Mouse (Mus musculus) cortical plate, adult 2 months (tissue): ENCODE measurements around the gene Slc44a5.

Source experiments
- CTCF ChIP-seq: fragments of 200-500 bp; IDR thresholded peaks from 2 replicates; pipeline ENCODE4 v1.5.1; 2011; ENCODE audit warnings: mild to moderate bottlenecking, control low read depth, low read length; ENCODE audit not compliant: insufficient read depth; ENCODE audit errors: extremely low read depth
- POLR2A ChIP-seq: fragments of 200-500 bp; IDR thresholded peaks from 2 replicates; pipeline ENCODE4 v1.6.1; 2011; ENCODE audit warnings: mild to moderate bottlenecking, low read length, control low read depth; ENCODE audit not compliant: insufficient read depth; ENCODE audit errors: extremely low read depth

DNA sequence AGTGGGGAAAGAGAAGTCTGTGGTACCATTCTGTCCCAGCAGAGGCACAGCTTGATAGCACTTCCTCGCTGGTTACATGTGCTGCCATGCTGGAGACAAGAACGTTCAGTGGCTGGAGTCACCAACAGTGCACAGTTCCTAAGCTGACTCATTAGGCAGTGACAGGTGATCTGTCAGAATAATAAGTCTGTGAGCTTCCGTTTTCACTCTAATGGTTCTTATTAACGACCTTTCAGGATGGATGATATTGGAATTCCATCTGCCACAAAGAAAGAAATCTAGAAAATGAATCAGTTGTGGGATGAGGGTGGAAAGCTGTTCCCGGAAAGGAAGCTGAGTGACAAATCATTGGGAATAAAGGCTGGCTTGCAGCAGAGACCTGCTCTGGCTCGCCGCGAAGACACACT is 227.2 kb downstream of the Slc44a5 start:
- TF ChIP-seq CTCF (no peak), POLR2A (no peak)
